Mouse (Mus musculus) limb, embryonic 11.5 days (tissue): ENCODE measurements around the gene Gm32742. TPM values are rescaled to one million over a fixed set of nuclear protein-coding genes. Genes with fewer than 3 reads are reported as not detected.

ENCODE experiments used
- ATAC-seq: fragments of 200-750 bp; cut with Nextera tagmentation; 2 replicates; pipeline ENCODE4 v1.8.0; 2017; ENCODE audit warnings: low read depth; ENCODE audit not compliant: insufficient number of reproducible peaks, low FRiP score, low TSS enrichment
- DNase-seq: peaks from one replicate; pipeline ENCODE4 v3.0.0-alpha.2; 2015; ENCODE audit warnings: low spot score
- H3K27ac ChIP-seq: fragments of 300-500 bp; sonication (generic); replicated peaks from 2 replicates; pipeline ENCODE4 v1.5.1; 2014; ENCODE audit warnings: low read depth, mild to moderate bottlenecking, low read length
- H3K27me3 ChIP-seq: fragments of 300-500 bp; sonication (generic); 2 replicates; pipeline ENCODE4 v1.6.1; 2014; ENCODE audit warnings: mild to moderate bottlenecking, low read length, mixed read lengths; ENCODE audit not compliant: control insufficient read depth, insufficient read depth
- H3K36me3 ChIP-seq: fragments of 300-500 bp; sonication (generic); 2 replicates; pipeline ENCODE4 v1.6.1; 2014; ENCODE audit warnings: mild to moderate bottlenecking, low read length, moderate library complexity, mixed read lengths; ENCODE audit not compliant: control insufficient read depth, insufficient read depth
- H3K4me1 ChIP-seq: fragments of 300-500 bp; sonication (generic); 2 replicates; pipeline ENCODE4 v1.6.1; 2014; ENCODE audit warnings: low read length, mixed read lengths; ENCODE audit not compliant: control insufficient read depth, insufficient read depth
- H3K4me2 ChIP-seq: fragments of 300-500 bp; sonication (generic); 2 replicates; pipeline ENCODE4 v1.6.1; 2014; ENCODE audit warnings: low read depth, mild to moderate bottlenecking, moderate library complexity; ENCODE audit not compliant: severe bottlenecking
- H3K4me3 ChIP-seq: fragments of 300-500 bp; sonication (generic); 2 replicates; pipeline ENCODE4 v1.5.1; 2014; ENCODE audit warnings: low read depth, low read length
- H3K9ac ChIP-seq: fragments of 300-500 bp; sonication (generic); 2 replicates; pipeline ENCODE4 v1.6.1; 2014; ENCODE audit warnings: mild to moderate bottlenecking, low read length
- H3K9me3 ChIP-seq: fragments of 300-500 bp; sonication (generic); 2 replicates; pipeline ENCODE4 v1.6.1; 2016; ENCODE audit warnings: low read length; ENCODE audit not compliant: control insufficient read depth
- WGBS: fragments of 180-500 bp; shearing (Covaris S2); extraction: QIAGEN DNeasy Blood & Tissue Kit; methylation state at CpG from one replicate; pipeline ENCODE4 v1.1.7; 2014; 5-methylcytosine and 5-hydroxymethylcytosine counted together
- polyA plus RNA-seq: library from polyadenylated mRNA; unstranded; fragments of >200 nt; fragmentation: Nextera tagmentation; extraction: Ambion mirVana; gene quantifications from 2 replicates; pipeline ENCODE4 v1.2.1, GENCODE M21; 2014

Gene Gm32742
- 0.01 TPM in 1 of 2 replicates, not detected in the other for polyA plus RNA-seq

DNA sequence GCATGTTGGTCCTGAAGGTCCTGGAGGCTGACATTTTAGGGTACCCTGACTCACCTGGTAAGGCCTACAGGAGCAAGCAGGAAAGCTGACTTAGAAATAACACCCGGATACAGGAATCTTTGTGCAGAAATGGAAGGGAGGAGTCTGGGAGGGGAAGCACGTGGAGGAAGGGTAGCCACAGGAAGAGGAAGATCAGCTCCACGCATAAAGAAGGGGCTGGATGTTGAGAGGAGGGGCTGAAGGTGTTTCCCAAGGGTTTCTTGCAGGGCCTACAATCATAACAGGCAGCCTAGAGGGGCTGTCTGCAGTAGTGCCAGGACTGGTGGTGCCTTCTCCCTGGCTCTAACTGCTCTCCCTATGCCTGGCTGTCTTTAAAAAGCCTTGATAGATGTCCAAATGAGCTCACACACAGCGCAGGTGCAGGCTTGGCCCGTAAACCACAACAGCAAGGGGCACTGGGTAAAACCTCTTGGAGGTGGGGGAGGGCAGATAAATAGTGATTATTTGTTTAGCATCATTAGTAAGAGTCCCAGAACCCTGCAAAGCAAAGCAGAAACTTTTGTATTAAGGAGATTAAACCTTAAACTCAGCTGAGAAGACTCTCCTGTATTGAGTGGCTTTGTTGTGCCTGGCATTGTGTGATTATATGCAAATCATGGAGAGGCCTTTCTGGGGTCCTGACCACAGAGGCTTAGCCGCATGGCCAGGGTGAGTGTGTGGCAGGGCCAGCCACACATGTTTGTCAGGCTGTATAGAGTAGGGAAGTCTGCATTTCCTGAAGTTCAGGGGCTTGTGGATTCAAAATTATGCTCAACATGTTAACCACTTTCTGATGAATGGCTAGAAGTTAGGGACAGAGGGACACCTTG is at the start of gene Gm32742:
TSS of gene Gm32742 (minus strand) at position 206 of the 869 bp plus-strand sequence.
- Histone ChIP-seq H3K9me3 (no peaks in the 10 kb centered on the region), H3K4me1 (no peaks in the 10 kb centered on the region)

GRCm38 (mm10) chr9:51213729-51214237 is 48.5 kb upstream of the Gm32742 start:
- 92% methylated on average over 6 of the region's 6 CpGs for WGBS
- Histone ChIP-seq H3K4me3 (no peak overlapping the region), H3K27me3 (no peaks in the 10 kb centered on the region), H3K27ac (no peak overlapping the region), H3K9me3 (no peaks in the 10 kb centered on the region), H3K4me1 (no peaks in the 10 kb centered on the region), H3K4me2 (no peak overlapping the region), H3K36me3 (no peaks in the 10 kb centered on the region), H3K9ac (no peak overlapping the region)
- no peak for ATAC-seq
- DNase-seq, result no peak

More for the DNA sequence above, at the start of gene Gm32742:
- DNase-seq (no peak), ATAC-seq (no peak)
- no peak within 1 kb of the TSS for H3K4me3 ChIP-seq
- no peaks in the 10 kb centered on the region for H3K36me3 ChIP-seq
- H3K9ac ChIP-seq, result no peak within 1 kb of the TSS
- no peak within 1 kb of the TSS for H3K27ac ChIP-seq
- no peaks in the 10 kb centered on the region for H3K27me3 ChIP-seq
- WGBS, result 51% methylated on average over 6 of the region's 6 CpGs
- H3K4me2 ChIP-seq, result no peak within 1 kb of the TSS

DNA sequence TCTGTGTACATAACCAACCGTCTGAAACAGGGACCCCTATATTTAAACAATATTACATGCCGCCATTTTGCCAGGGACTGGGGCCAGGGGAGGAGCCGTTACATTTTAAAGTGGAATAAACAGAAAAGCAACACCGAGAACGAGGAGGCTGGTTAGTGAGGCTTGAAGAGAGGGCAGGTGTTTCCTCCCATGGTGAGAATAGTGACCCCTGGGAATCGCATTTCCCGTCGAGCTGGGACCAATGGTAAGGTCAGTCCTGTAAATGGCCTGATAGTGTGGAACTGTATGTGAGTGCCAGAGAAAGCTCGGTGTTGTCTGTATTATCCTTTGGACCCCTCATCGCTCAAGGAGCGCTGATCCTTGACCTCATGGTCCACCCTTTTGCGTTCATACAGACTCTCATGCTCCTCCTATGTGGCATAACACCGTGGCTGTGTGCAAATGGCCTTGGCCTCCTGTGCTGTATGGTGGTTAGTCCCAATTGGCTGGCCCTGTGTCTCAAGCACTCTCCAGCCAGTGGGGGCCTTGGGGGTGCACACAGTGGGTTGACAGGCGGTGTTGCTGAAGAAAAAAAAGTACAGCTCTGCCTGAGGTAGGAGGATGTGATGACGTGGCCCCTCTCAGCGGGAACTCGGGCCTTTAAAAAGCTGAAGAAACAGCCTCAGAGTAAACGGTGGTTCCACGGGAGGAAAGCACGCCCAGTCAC is 47.9 kb upstream of the Gm32742 start, which contains the start of gene Pou2af1:
TSS of gene Pou2af1 (plus strand) at position 686 of the 706 bp plus-strand sequence.
- Histone ChIP-seq H3K9me3 (no peaks in the 10 kb centered on the region), H3K27me3 (no peaks in the 10 kb centered on the region), H3K4me1 (no peaks in the 10 kb centered on the region), H3K36me3 (no peaks in the 10 kb centered on the region), H3K9ac (no peak within 1 kb of the TSS), H3K4me2 (no peak within 1 kb of the TSS), H3K4me3 (no peak within 1 kb of the TSS), H3K27ac (no peak within 1 kb of the TSS)
- WGBS, result 80% methylated on average over 20 of the region's 20 CpGs
- no peak for DNase-seq
- no peak for ATAC-seq

- no peak overlapping the region for H3K9ac ChIP-seq
- ATAC-seq (no peak), DNase-seq (no peak)
- H3K27ac ChIP-seq, result no peak overlapping the region
- H3K4me3 ChIP-seq, result no peak overlapping the region
- H3K4me1 ChIP-seq, result no peaks in the 10 kb centered on the region
- H3K9me3 ChIP-seq, result no peaks in the 10 kb centered on the region
- no peak overlapping the region for H3K4me2 ChIP-seq
- no peaks in the 10 kb centered on the region for H3K27me3 ChIP-seq
- H3K36me3 ChIP-seq, result no peaks in the 10 kb centered on the region
- 79% methylated on average over 6 of the region's 6 CpGs for WGBS
These were observed 45.9 kb upstream of the Gm32742 start for GRCm38 (mm10) chr9:51211191-51211590.

- ATAC-seq (no peak), DNase-seq (no peak)
- Histone ChIP-seq H3K27me3 (no peaks in the 10 kb centered on the region), H3K4me3 (no peak overlapping the region), H3K9ac (no peak overlapping the region), H3K27ac (no peak overlapping the region), H3K9me3 (no peaks in the 10 kb centered on the region), H3K4me2 (no peak overlapping the region), H3K4me1 (no peaks in the 10 kb centered on the region), H3K36me3 (no peaks in the 10 kb centered on the region)
- WGBS, result 91% methylated on average over 2 of the region's 2 CpGs
These were observed 43.6 kb upstream of the Gm32742 start for GRCm38 (mm10) chr9:51208974-51209332.

- no peak overlapping the region for H3K9ac ChIP-seq
- H3K4me3 ChIP-seq, result no peak overlapping the region
- no peaks in the 10 kb centered on the region for H3K27me3 ChIP-seq
- H3K4me1 ChIP-seq, result no peaks in the 10 kb centered on the region
- WGBS, result 81% methylated on average over 4 of the region's 4 CpGs
- no peaks in the 10 kb centered on the region; the same call in 1 of the 2 replicates for H3K9me3 ChIP-seq
- DNase-seq, result no peak
- no peaks in the 10 kb centered on the region for H3K36me3 ChIP-seq
- no peak overlapping the region for H3K4me2 ChIP-seq
- ATAC-seq, result no peak
- no peak overlapping the region for H3K27ac ChIP-seq
These were observed 29.5 kb upstream of the Gm32742 start for GRCm38 (mm10) chr9:51194790-51195189.

GRCm38 (mm10) chr9:51190655-51191054 is 25.3 kb upstream of the Gm32742 start:
- H3K9ac ChIP-seq, result no peak overlapping the region
- no peaks in the 10 kb centered on the region; the same call in 1 of the 2 replicates for H3K9me3 ChIP-seq
- WGBS, result 80% methylated on average over 3 of the region's 3 CpGs
- H3K4me1 ChIP-seq, result no peaks in the 10 kb centered on the region
- no peak overlapping the region for H3K4me3 ChIP-seq
- no peaks in the 10 kb centered on the region for H3K27me3 ChIP-seq
- DNase-seq (no peak), ATAC-seq (no peak)
- no peak overlapping the region for H3K27ac ChIP-seq
- H3K36me3 ChIP-seq, result no peaks in the 10 kb centered on the region
- H3K4me2 ChIP-seq, result no peak overlapping the region

- DNase-seq (no peak), ATAC-seq (no peak)
- Histone ChIP-seq H3K4me2 (no peak overlapping the region), H3K27ac (no peak overlapping the region), H3K36me3 (no peaks in the 10 kb centered on the region), H3K4me1 (no peaks in the 10 kb centered on the region), H3K9me3 (no peaks in the 10 kb centered on the region), H3K27me3 (no peaks in the 10 kb centered on the region), H3K9ac (no peak overlapping the region), H3K4me3 (no peak overlapping the region)
- 76% methylated on average over 5 of the region's 5 CpGs for WGBS
These were observed 20.6 kb upstream of the Gm32742 start for GRCm38 (mm10) chr9:51185871-51186270.
